Mouse (Mus musculus) erythroblast, embryonic 14.5 days (primary cell): ENCODE measurements around the gene Nat8f2. TPM values are rescaled to one million over a fixed set of nuclear protein-coding genes. Genes with fewer than 3 reads are reported as not detected.

Experiments
- H3K27me3 ChIP-seq: 2 replicates; pipeline ENCODE4 v1.6.1; 2012; ENCODE audit warnings: inconsistent platforms; ENCODE audit not compliant: control insufficient read depth
- H3K36me3 ChIP-seq: 2 replicates; pipeline ENCODE4 v1.6.1; 2012; ENCODE audit warnings: mild to moderate bottlenecking, inconsistent platforms; ENCODE audit not compliant: control insufficient read depth
- H3K4me1 ChIP-seq: 2 replicates; pipeline ENCODE4 v1.6.1; 2012; ENCODE audit warnings: inconsistent platforms; ENCODE audit not compliant: control insufficient read depth
- H3K4me3 ChIP-seq: replicated peaks from 2 replicates; pipeline ENCODE3; 2012; ENCODE audit warnings: moderate library complexity, mild to moderate bottlenecking, inconsistent platforms
- H3K9me3 ChIP-seq: 2 replicates; pipeline ENCODE4 v1.6.1; 2012; ENCODE audit warnings: low read length, inconsistent platforms, mixed read lengths; ENCODE audit not compliant: control insufficient read depth
- GATA1 ChIP-seq: IDR thresholded peaks from 2 replicates; pipeline ENCODE4 v1.6.1; 2012; ENCODE audit warnings: low read length, inconsistent platforms, mixed read lengths
- TAL1 ChIP-seq: IDR thresholded peaks from 3 replicates; pipeline ENCODE4 v1.6.1; 2012; ENCODE audit warnings: low read length, inconsistent platforms, mixed read lengths
- polyA plus RNA-seq: library from polyadenylated mRNA; stranded (reverse); fragments of >175 nt; gene quantifications from 2 replicates; pipeline ENCODE4 v1.2.3, GENCODE M21; 2012

Gene Nat8f2
- polyA plus RNA-seq, 1 experiment = not detected

DNA sequence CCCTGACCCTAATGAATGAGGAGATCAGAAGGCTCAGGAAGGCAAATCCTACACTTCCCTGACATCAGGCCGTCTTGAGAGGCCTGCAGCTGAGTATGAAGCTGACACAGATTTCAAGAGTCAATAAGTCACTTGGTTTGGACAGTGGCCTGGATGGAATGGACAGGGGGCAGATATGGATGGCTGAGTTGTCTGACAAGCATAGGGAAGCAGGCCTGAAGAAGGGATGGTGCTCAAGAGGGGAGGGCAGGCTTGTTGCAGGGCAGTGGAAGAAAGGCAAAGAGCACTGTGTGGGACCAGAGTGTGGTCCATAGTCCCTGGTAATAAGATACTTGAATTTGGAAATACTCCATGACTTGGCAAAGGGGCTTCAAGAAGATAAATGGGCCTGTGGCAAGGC is 39.5 kb downstream of the Nat8f2 start:
- no peaks in the 10 kb centered on the region for H3K4me1 ChIP-seq
- H3K27me3 ChIP-seq = no peaks in the 10 kb centered on the region
- H3K36me3 ChIP-seq = no peaks in the 10 kb centered on the region
- no peaks in the 10 kb centered on the region for H3K9me3 ChIP-seq
- no peak overlapping the region for H3K4me3 ChIP-seq
- TF ChIP-seq GATA1 (no peak), TAL1 (no peak)

DNA sequence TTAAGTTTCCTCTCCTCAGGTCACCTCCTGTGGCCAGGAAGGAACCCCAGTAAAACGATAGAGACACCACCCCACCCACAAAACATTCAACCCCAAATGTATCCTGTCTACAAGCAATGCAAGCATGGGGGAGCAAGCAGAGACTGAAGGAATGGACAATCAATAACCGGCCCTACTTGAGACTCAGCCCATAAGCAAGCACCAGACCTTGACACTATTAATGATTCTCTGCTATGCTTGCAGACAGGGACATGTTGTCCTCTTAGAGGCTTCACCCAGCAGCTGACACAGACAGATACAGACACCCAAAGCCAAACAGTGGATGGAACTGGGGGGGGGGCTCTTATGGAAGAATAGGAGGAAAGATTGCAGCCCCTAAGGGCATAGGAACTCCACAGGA is 43.1 kb downstream of the Nat8f2 start:
- Histone ChIP-seq H3K4me3 (no peak overlapping the region), H3K9me3 (no peaks in the 10 kb centered on the region), H3K36me3 (no peaks in the 10 kb centered on the region), H3K4me1 (no peaks in the 10 kb centered on the region), H3K27me3 (no peaks in the 10 kb centered on the region)
- TF ChIP-seq TAL1 (no peak), GATA1 (no peak)

DNA sequence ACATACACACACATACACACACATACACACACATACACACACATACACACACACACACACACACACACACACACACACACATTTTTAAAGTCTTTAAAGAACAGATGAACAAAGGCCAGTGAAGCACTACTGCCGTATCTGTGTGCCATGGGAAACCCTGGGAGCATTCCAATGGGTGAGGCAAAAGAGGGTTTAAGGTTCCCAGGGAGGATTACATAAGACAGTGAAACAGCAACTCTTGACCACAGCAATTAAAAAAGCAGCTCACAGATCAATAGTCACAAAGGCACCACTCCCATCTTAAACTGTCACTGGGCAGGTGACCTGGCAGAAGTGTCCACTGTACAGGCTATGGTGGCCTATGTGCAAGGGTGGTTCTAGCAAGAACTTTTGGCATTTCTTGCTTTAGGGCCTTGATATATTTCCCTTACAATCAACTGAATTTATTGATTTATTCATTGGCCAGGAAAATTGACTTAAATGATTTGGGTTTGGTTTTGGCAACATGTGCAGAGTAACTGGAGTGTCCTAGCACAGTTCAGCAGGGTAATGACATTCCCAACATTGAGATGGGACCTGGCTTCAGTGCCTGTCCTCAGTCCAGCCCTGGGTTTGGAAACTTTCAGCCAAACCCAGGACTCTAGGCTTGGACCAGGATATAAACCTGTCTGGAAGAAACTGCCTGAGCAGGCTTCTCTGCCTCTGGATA is 45.4 kb downstream of the Nat8f2 start:
- H3K36me3 ChIP-seq = no peaks in the 10 kb centered on the region
- no peaks in the 10 kb centered on the region for H3K4me1 ChIP-seq
- TF ChIP-seq GATA1 (no peak), TAL1 (no peak)
- no peaks in the 10 kb centered on the region for H3K9me3 ChIP-seq
- no peaks in the 10 kb centered on the region for H3K27me3 ChIP-seq
- no peak overlapping the region for H3K4me3 ChIP-seq

DNA sequence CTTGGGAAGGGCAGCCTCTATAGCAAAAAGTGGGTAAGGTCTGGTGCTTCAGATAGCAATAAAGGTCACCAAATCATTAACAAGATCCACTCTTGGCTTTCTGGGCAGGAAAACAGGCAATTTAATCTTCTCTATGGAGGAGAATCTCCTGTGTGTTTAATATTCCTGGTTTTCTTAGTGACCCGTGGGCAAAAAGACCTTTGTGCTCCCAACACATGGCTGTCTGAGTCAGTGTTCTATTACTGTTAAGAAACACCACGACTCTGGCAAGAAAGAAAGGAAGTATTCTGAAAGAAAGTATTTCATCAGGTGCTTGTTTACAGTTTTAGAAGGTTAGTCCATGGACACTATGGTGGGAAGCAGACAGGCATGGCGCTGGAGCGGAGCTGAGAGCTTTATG is 46.7 kb downstream of the Nat8f2 start:
- Histone ChIP-seq H3K36me3 (no peaks in the 10 kb centered on the region), H3K4me3 (no peak overlapping the region), H3K9me3 (no peaks in the 10 kb centered on the region), H3K27me3 (no peaks in the 10 kb centered on the region), H3K4me1 (no peaks in the 10 kb centered on the region)
- TF ChIP-seq TAL1 = no peak
- TF ChIP-seq GATA1 = no peak

DNA sequence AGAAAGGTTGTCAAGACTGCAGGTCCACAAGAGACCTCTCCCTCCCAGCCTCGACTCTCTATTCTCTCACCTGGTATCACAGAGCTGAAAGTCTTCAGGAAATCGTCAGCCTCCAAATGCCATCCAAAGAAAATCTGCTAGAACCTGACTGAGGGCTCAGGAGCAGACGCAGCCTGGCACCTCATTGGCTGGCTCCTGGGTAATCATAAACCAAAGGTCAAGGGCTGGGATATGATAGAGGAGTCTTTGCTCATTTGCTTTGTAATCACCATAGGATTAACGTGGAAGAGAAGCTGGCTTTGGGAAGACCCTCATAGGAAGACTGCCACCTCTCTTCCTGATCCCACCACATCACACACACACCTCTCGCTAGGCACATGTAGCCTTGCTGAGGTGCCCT is 48.1 kb downstream of the Nat8f2 start, which contains the start of the genes Nat8f6 and Nat8f5:
TSS of gene Nat8f6 (minus strand) at position 118 of the 400 bp plus-strand sequence.
TSS of gene Nat8f5 (minus strand) at position 136 of the 400 bp plus-strand sequence.
- TF ChIP-seq TAL1 (no peak), GATA1 (no peak)
- Histone ChIP-seq H3K4me3 (no peak within 1 kb of the TSS), H3K4me1 (no peaks in the 10 kb centered on the region), H3K9me3 (no peaks in the 10 kb centered on the region), H3K36me3 (no peaks in the 10 kb centered on the region), H3K27me3 (no peaks in the 10 kb centered on the region)

DNA sequence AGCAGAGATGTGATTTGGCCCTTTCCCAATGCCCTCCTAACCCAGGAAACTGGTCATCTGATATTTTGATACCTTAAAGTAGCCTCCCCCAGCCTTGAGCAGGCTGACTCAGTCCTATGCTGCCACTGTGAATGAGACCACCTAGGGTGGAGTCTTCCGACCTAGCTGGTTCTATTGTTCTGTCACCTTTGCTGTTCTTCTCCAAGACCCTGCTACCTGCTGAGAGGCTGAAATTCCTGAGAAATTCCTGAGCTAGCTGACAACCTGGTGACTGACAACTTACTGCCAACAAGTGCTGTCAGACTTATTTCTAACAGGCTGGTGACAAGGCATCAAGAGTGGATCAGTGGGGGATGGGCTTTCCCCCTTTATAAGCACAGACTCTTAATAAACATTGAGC is 50.6 kb downstream of the Nat8f2 start:
- no peaks in the 10 kb centered on the region for H3K36me3 ChIP-seq
- H3K27me3 ChIP-seq = no peaks in the 10 kb centered on the region
- TF ChIP-seq GATA1 (no peak), TAL1 (no peak)
- H3K9me3 ChIP-seq = no peaks in the 10 kb centered on the region
- no peak overlapping the region for H3K4me3 ChIP-seq
- H3K4me1 ChIP-seq = no peaks in the 10 kb centered on the region

Other genes starting within 250 kb of the Nat8f2 start
- not detected in 2 replicates for gene Nat8f7, start 156.0 kb downstream of the Nat8f2 start, polyA plus RNA-seq
- gene Nat8f3, start 103.4 kb downstream of the Nat8f2 start, polyA plus RNA-seq = not detected in 2 replicates
- gene Nat8f6, start 48.2 kb downstream of the Nat8f2 start, polyA plus RNA-seq = not detected in 2 replicates
- gene Nat8f5, start 48.2 kb downstream of the Nat8f2 start, polyA plus RNA-seq = not detected in 2 replicates
- gene Nat8, start 37.1 kb downstream of the Nat8f2 start, polyA plus RNA-seq = not detected in 2 replicates
- 0.06 TPM in 1 of 2 replicates, not detected in the other for gene Nat8f4, start 35.7 kb upstream of the Nat8f2 start, polyA plus RNA-seq
- gene Tprkb, start 42.7 kb upstream of the Nat8f2 start, polyA plus RNA-seq = 0.18 and 0.21 TPM in 2 replicates
- gene Nat8f1, start 46.5 kb upstream of the Nat8f2 start, polyA plus RNA-seq = 0.13 TPM in 1 of 2 replicates, not detected in the other
- 2.2 and 2.3 TPM in 2 replicates for gene Dusp11, start 92.5 kb upstream of the Nat8f2 start, polyA plus RNA-seq
- not detected in 2 replicates for gene Figla, start 147.0 kb upstream of the Nat8f2 start, polyA plus RNA-seq
- 39.0 and 41.8 TPM in 2 replicates for gene Add2, start 159.5 kb upstream of the Nat8f2 start, polyA plus RNA-seq